Mouse (Mus musculus): ENCODE data around the gene Gm49380. TPM values are rescaled to one million over a fixed set of nuclear protein-coding genes. Genes with fewer than 3 reads are reported as not detected.
A peak's percentile ranks its signal among the peaks of the same experiment; 100 is the strongest.

Gm49380 gene
- total RNA-seq, 2 experiments from 2014 or later: 0.28 TPM; not detected in 1

DNA sequence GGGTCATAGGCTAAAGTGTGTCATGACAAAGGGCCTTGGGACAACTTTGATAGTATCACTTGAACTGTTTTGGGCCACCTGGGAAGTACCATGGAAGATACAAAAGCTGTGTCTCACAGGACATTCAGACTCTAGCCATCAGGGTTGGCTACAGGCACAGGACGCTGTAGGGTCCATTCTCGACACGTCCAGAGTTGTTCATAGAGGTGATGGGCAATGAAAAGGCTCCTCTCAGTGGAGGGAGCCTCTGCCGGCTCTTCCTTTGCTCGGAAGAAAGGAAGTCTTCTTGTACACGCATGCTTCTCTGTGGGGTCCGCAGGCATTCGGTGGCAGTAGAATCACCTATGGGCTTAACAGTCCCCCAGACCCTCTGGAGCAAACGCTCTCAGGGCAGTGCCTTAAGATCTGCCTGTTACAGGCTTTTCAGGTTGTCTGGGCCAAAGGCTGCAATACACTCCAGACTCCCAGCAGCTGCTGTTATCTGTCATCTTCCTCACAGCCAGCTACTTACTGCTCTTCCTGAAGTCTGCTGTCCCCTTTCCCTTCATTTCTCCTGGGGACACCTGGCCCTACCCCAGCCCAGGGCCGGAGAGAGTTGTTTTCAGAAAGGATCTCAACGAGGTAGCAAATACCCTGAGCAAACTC is 35.9 kb downstream of the Gm49380 start:
- DNase-seq (ENCODE audit: extremely low spot score in 1 of 2, low spot score in 1 of 2): no peak

DNA sequence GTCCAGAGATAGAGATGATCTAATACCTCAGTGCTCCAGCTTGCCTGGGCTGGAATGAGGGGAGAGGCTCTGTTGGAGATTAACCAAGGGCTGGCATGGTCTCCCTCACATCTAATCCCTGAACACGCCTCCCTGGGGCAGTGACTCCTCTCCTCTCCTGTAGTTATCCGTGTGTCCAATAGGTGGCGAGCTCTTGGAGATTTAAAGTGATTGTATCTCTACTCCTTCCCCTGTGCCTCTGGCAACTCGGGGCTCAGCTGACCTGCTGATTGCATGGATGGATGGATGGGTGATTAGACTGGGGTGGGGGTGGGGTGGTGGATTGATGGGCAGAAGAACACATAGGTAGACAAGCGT is 36.6 kb downstream of the Gm49380 start:
- DNase-seq (ENCODE audit: extremely low spot score in 1 of 2, low spot score in 1 of 2): peak; percentile 13 to 57

DNA sequence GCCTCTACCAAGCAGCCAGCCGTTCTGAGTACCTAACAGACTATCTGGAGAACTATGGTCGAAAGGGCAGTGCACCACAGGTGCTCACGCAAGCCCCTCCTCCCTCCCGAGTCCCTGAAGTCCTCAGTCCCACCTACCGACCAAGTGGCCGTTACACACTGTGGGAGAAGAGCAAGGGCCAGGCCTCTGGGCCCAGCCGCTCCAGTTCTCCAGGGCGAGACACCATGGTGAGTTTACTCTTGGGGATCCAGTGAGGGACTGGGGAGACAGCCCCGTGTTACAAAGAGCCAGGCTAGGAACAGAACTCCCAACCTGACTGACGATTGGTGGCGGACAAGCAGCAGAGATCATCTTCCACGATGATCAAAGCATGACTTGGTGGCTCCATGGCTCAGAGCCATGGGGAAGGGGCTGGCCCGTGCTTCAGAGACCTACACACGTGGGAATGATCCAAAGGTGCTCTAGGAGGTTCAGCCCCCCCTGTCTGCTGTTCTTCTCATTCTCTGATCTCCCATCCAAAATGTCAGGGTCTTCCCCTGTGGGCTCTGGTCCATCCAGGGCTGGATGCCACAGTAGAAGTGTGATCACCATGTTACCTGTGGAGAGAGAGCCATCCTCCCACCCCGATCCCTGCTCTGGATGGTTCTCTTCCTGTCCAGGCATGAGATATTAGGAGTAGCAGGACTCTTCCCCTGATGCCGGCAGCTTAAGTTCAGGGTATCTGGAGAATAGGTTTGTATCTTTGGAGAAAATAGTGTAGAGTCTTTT is 37.1 kb downstream of the Gm49380 start:
- DNase-seq (ENCODE audit: extremely low spot score in 1 of 2, low spot score in 1 of 2): no peak

DNA sequence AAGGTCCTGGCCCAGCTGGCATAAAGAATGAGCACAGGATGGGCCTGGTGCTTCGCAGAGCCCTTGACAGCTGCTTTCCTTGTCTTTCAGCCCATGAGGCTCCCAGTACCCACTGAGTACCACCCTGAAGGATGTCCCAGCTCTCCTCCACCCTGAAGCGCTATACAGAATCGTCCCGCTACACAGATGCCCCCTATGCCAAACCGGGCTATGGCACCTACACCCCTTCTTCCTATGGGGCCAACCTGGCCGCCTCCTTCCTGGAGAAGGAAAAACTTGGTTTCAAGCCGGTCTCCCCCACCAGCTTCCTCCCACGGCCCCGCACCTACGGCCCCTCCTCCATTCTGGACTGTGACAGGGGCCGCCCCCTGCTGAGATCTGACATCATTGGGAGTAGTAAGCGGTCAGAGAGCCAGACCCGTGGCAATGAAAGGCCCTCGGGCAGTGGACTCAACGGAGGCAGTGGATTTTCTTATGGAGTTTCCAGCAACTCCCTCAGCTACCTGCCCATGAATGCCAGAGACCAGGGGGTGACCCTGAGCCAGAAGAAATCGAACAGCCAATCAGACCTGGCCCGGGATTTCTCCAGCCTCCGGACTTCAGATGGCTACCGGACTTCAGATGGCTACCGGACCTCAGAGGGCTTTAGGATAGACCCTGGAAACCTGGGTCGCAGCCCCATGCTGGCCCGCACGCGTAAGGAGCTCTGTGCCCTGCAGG is 37.9 kb downstream of the Gm49380 start:
- DNase-seq (ENCODE audit: extremely low spot score in 1 of 2, low spot score in 1 of 2): peak in 1 of 2 experiments; percentile 6

DNA sequence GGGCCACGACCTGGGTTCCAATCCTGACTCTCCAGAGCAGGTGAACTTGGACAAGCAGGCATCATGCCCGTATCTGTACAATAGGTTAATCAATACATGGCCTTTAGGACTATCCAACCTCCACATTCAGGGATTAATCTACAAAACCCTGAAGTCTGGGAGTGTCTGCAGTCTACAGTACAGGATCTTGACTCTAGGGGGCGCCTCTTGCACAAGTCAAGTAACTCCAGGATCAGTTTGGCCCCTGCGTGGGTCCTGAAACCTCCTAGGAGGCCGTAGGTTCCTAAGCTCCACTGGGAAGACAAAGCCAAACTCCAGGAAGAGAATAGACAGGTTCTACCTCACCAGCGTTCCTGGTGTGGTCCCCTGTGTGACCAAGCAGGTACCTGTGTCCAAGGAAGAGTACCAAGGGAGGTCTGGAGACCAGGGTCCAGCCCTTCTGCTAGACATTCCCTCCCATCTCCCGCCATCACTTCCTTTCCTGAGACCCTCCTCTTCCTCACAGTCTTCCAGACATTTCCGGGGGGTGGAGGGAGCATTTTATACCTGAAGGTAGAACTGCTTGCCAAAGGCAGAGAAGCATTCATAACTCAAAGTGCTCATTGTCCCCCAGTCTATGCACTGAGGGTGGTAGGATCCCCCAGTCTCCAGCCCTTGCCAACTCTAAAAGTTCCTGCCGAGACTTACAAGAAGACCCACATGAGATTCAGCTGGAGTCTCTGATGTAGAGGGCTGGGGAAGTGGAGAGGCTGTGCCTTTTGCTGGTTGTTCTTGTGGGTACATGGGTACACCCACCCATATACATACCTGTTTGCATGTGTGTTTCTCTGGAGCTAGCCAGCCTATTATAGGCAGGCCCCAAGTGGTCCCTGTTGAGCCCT is 38.7 kb downstream of the Gm49380 start:
- DNase-seq (ENCODE audit: extremely low spot score in 1 of 2, low spot score in 1 of 2): peak; percentile 10 to 56

DNA sequence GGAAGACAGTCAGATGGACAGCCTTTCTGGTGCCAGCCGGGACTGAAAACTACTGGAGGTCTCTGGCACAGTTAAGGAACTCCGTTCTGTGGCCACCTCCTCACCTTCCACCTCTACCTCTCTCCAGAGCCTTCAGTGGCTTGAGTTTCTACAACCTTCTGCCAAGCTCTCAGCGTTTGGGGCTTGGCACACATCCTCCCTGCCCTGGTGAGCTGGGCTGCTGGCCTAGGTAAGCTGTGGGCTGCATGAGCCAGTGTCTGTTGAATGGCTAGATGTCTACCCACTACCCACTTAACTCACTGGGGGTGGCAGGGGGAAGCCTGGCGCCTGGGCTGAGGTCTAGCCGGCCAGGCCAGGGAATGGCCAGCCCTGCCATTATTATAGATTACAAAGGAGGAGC is 40.2 kb downstream of the Gm49380 start:
- peak in 1 of 2 experiments; percentile 9 for DNase-seq (ENCODE audit: extremely low spot score in 1 of 2, low spot score in 1 of 2)

DNA sequence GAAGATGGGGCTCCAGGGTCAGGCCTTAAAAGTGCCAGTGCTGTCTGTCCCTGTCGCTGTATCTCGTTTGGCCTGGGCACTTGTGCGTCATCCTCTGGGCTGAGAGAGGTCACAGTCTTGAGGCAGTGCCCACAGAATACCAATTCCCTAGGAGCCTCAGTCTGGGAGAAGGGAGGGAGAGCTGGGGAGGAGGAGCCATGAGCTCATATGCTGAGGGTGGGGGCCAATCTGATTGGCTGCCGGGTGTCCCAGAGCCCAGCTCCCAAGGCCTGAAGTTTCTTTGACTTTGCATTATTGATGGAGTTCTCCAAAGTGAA is 40.7 kb downstream of the Gm49380 start:
- peak in 1 of 2 experiments; percentile 14 for DNase-seq (ENCODE audit: extremely low spot score in 1 of 2, low spot score in 1 of 2)

DNA sequence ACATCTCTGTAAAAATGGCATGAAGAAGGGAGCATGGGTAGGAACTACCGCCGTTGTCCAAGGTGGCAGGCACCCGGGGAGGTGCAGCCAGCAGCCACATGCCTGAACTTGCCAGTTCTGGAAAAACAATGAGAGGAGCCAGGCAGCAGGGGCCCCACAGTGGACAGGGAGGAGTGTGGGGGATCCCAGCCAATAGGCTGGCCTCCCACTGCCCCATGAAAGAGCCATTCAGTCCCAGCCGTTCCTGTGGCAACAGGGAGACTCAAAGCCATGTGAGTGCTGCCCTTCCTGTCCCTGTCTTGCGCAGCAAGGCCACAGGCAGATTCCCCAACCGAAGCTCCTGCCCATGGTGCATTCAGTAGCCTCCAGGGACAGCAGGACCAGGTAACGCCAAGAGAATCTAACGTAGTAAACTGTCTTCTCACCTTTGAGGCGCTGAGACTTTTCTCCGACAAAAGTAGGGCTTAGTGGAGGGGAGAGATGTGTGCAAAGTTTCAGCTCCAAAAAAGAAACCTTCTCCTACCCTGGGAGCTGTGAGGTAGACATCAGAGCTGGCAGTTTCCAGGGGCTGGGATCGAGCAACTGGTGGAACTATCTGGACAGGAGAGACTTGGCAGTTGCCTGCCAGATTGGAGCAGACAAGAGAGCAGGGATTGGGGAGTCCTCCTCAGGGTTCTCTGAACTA is 41.2 kb downstream of the Gm49380 start:
- peak in 1 of 2 experiments; percentile 11 for DNase-seq (ENCODE audit: extremely low spot score in 1 of 2, low spot score in 1 of 2)

DNA sequence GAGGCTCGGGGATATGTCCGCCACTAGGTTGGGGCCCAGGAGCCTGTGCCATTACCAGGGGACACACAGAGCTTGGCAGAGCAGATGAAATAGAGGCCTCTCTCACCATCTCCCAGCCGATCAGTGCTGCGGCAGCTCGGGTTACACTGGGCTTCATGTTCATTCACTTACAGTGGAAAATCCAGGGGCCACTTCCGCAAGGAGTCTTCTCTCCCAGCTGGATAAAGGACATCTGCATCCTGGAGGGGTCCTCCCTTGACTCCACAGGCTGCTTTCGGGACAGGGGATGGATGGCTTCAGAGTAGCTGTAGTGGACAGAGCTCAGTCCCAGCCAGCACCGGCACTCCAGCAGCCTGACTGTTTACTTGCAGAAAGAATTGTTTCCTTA is 42.5 kb downstream of the Gm49380 start:
- peak in 1 of 2 experiments; percentile 8 for DNase-seq (ENCODE audit: extremely low spot score in 1 of 2, low spot score in 1 of 2)

DNA sequence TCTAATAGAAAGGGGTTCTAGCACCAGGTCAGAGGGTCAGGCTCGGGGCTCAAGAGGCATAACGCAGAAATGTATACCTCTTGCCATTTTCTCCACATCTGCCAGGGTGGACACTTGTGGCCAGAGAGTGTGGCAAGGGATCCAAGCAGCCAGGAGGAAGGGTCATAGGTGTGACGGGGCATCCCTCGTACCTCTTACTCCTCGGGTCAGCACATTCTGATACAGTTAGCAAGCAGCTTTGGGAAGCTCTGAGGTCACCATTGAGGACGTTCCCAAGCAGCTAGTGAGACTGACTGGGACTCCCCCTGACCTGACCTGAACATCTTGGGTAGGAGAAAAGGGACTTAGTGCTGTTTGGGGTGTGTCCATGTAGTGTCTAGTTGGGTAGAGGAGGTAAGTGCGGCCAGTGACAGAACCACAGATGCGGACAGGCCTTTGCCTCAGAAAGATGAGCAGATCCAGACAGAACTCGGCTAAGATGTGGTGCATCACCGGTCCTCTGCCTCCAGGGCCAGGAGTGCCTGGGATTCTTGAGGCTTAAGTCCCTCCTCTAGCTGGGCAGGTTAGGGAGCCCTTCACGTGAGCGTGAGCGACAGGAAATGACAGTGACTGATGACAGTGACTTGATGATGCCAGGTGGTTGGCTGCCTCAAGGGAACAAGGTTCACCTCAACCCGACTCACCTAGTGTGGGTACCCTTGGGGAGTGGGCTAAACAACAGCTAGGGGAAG is 43.0 kb downstream of the Gm49380 start:
- DNase-seq (ENCODE audit: extremely low spot score in 1 of 2, low spot score in 1 of 2): peak in 1 of 2 experiments; percentile 7

DNA sequence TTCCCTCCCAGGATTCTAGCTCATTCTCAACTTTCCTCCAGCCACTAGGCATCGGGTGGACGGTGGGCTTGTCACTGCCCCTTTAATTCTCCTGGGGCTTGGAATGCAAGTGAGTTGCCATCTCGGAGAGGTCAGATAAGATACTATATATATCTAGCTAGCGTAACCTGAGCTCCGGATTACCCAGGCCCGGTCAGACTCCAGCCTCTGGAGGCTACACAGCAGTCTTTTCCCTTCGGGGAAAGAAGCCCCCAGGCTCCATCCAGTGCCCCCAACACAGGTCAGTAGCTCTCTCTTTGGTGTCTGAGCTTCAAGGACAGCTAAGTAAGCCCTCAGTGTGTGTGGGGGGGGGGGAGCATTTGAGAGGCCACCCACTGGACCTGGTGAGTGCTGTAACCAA is 44.0 kb downstream of the Gm49380 start:
- no peak for DNase-seq (ENCODE audit: extremely low spot score in 1 of 2, low spot score in 1 of 2)

DNA sequence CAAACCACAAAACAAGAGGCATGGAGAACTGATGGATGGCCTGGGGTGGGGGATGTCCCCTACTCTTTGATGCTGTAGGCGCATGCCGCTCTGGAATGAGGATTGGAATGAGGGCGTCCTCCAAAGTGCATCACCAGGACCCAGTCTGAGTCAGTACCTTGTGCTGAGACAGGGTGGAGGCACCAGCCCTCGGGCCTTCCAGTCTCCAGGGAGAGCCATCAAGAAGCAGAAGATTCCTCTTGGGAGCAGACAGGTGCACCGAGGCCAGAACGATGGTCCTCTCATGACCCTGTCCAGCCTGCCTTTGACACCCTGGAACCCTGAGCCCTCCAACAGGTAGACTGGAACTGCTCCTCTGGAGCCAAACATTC is 45.4 kb downstream of the Gm49380 start:
- DNase-seq (ENCODE audit: extremely low spot score in 1 of 2, low spot score in 1 of 2): peak in 1 of 2 experiments; percentile 6

DNA sequence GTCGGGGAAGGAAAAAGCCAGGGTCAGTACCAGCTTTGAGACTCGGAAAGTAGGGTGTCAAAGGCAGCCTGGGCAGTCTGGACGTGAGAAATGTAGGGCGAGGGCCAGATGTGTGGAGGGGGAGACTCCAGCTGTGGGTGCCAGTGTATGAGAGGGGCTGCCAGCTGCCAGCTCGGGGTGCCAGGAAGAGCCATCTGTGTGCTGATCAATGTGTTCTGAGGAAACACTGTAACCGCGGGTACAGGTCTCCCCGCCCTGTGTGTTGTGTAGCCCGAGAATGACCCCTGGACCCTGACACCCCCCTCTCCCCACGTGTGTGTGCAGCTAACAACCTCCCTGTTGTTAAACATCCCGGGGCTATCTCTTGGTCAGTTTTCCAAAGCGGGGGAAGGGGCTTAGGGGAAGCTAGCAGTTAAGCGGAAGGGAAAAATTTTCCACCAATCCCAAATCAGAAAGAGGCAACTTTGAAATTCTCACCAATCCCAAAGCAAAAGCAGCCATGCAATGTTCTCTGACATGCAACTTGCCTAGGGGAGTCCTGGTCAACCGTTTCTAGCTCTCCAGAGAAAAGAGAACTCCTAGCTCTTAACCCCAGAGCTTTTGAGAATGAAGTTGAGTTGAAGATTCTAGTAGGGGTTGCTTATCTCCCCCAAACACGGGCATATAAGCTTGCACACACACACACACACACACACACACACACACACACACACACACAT is 45.9 kb downstream of the Gm49380 start:
- no peak for DNase-seq (ENCODE audit: extremely low spot score in 1 of 2, low spot score in 1 of 2)

DNA sequence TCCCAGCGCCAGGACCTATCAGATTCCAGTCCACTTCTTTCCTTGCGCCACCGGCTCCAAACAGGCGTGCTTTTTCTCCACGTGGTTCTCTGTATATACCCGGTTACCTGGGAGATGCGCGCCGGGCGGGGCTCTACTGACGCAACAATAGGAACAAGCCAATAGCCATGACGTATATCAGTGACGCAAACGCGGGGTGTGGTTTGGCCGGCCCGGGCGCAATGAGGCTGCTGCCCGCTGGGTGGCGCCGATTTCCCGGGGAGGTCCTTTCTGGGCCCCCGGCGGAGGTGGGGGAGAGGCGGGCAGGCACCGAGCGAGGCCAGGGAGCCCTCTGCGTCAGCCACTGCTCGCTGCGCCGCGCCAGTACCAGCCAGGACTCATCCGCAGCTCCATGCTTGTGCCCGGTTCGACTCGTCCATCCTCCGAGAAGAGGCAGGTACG is 46.5 kb downstream of the Gm49380 start, which contains the start of gene Usp2:
Gene Usp2 (plus strand): TSS at position 237 of the 441 bp plus-strand sequence.
- peak; percentile 100 for DNase-seq (ENCODE audit: extremely low spot score in 1 of 2, low spot score in 1 of 2)

DNA sequence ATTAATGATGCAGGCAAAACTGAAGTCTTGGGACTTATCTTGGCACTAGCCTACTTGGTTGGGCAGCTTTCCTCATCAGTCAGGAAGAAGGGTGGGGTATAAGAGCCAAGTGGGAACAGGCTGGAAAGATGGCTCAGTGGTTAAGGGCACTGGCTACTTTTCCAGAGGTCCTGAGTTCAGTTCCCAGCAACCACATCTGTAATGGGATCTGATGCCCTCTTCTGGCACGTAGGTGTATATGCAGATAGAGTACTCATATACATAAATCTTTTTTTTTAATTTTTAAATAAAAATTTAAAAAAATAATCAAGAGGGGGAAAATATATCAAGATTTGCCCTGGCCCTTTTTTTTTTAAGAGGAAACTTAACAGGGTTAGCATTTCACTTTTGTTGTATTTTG is 48.1 kb downstream of the Gm49380 start:
- no peak for DNase-seq (ENCODE audit: extremely low spot score in 1 of 2, low spot score in 1 of 2)

DNA sequence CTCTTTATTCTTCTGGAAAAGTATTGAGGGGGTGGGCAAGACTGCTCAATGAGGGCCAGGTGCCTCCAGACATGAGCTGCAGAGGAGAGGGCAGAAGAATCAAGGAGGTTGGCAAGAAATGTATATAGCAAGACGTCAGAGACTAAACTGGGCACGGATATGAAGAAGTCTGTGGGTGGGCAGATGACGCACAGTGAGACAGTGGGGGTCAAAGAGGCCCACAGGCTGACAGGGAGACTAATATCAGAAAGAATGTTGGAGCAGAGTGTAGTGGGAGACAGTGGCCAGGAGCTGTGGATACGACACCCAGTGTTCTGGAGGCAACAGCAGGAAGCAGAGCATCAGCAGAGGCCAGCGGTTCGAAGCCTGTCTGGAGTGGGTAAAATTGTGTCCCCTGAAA is 54.7 kb downstream of the Gm49380 start:
- DNase-seq (ENCODE audit: extremely low spot score in 1 of 2, low spot score in 1 of 2): no peak

DNA sequence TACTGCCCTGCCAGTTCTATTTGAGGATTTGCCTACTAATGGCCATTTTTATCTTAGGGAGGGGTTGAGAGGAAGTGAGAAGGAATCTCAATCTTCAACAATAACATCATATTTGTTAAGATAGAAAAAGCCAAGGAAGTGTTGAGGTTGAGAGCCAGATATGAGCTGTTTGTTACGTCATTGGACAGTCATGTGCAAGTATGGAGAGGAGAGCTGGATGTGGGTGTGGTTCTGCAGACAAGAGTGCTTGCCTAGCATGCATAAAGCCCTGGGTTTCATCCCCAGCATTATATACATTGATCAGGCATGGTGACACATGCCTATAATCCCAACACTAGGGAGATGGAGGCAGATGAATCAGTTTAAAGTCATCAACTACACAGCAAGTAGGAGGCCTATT is 59.4 kb downstream of the Gm49380 start:
- no peak for DNase-seq (ENCODE audit: extremely low spot score in 1 of 2, low spot score in 1 of 2)

DNA sequence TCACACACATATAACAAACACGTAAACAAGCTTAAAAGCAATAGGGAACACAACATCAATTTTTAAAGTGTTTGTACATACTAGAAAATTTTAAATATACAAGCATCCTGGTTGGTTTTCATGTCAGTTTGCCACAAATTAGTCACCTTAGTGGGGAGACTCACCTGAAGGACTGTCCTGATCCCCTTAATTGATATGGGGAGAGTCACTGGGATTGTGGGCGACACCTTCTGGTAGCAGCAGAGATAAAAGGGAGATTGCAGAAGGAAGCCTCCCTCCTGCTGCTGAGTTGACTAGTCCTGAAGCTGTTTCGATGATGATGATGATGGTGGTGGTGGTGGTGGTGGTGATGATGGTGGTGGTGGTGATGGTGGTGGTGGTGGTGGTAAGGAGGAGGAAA is 60.4 kb downstream of the Gm49380 start:
- DNase-seq (ENCODE audit: extremely low spot score in 1 of 2, low spot score in 1 of 2): no peak

All from layer of hippocampus, postnatal 25 days (tissue).